Mouse (Mus musculus): ENCODE results near the gene Ggt1.
A peak's percentile ranks its signal among the peaks of the same experiment; 100 is the strongest.
"Not testable (repeated sequence)": the region's sequence is repeated elsewhere in the genome, so short reads cannot be mapped to it uniquely, and the experiment has no call there.

Gene Ggt1

GRCm38 (mm10) chr10:75548486-75548885, 12.9 kb upstream of the Ggt1 start:
- no peak for DNase-seq (ENCODE audit: extremely low read depth, low read depth, low spot score)

DNA sequence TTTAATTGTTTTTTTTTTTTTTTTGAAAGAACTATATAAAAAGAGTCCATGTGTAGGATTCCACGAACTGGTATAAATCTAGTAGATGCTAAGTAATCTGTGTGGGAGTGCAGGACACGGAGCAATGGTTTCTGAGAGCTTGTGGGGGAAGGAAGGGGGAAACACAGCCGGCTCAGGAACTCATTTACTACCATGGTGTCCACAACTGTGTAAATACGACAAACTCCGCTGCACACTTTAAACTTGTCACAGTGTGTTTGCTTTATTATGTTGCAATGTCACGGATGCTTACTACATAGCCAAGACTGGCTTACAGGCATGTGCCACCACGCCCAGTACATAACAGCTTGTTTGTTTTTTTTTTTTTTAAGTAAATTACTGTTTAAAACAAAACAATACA, 11.5 kb upstream of the Ggt1 start:
- DNase-seq (ENCODE audit: extremely low read depth, low read depth, low spot score) = no peak

- no peak for DNase-seq (ENCODE audit: extremely low read depth, low read depth, low spot score)
These were observed 10.2 kb upstream of the Ggt1 start for GRCm38 (mm10) chr10:75551175-75551574.

DNA sequence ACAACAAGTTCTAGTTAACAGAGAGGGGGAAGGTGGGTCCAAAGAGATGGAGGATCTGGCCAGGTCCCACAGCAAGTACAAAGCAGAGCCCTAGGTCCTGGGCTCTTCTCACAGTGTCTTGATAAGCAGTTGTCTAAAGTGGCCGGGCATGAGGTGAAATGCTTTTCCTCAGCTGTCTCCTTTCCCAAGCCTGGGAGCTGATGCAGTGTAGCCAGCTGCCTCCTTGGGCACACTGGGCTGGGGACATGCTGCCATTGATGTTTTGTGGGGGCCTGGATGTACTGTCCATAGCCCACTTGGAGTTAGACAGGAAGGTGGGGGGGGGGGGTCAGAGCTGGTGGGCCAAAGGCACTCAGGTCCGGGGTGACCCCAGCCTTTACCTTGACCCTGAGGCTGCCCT, 9.3 kb upstream of the Ggt1 start:
- no peak for DNase-seq (ENCODE audit: extremely low read depth, low read depth, low spot score)

DNA sequence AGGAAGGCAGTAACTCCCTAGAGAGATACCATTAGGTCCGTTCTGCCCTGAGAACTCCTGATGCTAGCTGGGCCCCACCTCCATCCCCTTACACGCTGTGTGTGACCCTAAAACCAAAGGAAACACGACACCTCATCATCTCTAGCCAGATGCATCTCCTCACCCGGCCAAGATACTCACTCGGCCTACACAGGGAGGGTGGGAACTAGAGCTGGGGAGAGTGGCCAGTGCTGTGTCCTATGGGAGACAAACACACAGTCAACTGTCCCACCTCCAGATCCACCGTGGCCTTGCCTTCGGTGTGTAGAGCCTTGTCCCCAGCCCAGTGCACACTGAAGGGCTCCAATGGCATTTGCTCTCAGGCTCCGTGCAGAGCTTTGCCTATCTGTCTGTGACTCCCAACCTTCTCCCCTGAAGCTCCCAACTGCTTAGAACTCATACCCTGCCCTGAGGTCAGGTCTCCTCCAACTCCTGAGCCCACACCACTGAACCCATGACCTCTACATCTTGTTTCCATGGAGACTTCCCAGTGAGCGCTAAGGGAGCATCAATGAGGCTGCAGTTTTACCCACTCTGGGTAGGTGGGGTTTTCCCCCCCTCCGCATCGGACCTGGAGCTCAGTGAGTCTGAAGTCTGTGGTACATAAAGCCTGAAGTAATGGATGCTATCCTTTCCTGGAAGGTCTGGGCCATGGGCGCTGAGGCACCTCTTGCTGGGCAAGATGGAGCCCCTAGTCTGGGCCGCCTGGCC, 8.5 kb upstream of the Ggt1 start:
- no peak for DNase-seq (ENCODE audit: extremely low read depth, low read depth, low spot score)

GRCm38 (mm10) chr10:75554090-75554489, 7.3 kb upstream of the Ggt1 start:
- no peak for DNase-seq (ENCODE audit: extremely low read depth, low read depth, low spot score)

GRCm38 (mm10) chr10:75555557-75555956, 5.8 kb upstream of the Ggt1 start:
- DNase-seq (ENCODE audit: extremely low read depth, low read depth, low spot score) = no peak

GRCm38 (mm10) chr10:75556026-75556425, 5.4 kb upstream of the Ggt1 start:
- DNase-seq (ENCODE audit: extremely low read depth, low read depth, low spot score) = no peak

- DNase-seq (ENCODE audit: extremely low read depth, low read depth, low spot score) = peak; percentile 51
These were observed 2.9 kb upstream of the Ggt1 start for GRCm38 (mm10) chr10:75558515-75558914.

DNA sequence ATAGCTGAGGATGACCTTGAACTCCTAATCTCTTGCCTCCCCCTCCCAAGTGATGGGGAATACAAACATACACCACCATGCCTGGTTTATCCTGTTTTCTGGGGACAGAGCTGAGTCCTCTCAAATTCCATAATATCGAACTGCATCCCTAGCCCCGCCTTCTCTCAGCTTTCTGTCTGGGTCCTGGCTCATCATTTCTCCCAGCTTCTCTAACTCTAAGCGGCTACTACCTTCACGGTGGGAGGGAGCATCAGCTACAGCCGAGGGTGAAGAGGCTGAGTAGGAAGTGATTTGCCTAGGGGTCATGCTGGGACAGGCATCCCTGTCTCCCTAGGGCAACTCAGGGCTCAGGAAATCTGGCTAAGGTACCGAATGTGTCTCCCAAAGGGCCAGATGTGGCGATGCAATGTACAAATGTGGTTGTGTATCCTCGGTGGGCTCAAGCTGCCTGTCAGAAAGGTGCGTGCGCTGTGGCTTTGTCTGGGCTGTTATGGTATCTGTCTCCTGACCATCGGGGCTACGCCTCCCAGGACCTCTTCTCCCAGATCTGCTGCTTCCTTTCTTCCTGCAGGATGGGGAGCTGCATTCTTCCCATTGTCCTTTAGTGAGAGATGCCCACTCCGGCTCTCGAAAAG, 2.2 kb upstream of the Ggt1 start:
- no peak for DNase-seq (ENCODE audit: extremely low read depth, low read depth, low spot score)

DNA sequence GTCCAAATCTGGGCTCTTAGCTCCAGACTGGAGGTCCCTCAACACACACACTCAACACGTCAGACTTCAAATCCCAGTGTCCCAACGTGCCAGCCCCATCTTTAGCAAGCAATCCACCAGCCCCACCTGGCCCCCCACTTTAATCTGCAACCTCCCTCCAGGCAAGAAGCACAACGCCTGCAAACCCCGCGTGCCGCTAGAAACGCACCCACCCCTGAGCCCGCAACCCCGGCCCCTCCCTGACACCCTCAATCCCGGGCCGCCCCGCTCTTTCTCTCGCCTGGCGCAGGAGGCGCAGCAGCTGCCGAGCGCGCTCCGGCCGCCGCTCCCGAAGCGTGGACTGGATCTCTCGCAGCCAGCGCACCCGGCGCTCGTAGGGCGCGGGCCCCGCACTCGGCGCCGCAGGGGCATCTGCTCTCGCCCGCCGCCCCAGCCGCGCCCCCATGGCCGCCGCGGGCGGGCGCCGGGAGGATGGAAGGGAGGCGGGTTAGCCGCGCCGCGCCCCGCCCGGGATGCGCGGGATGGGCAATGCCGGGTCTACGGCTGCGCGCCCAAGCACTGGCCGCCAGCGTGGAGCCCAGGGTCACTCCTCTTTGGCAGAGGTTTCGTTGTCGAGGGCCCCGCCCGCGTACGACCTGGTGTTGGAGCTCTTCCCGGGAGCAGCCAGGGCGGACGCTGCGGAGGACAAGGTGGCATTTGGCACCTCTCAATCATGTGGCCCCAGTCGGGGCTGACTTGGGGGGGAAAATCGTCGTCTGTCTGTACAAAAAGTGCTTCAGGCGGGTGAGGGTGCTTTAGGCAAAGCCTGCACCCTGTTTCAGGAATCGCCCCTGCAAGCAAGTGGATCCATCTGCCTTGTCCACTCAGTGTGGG, 1.5 kb upstream of the Ggt1 start, which contains the start of gene Lrrc75b:
Gene Lrrc75b (minus strand): TSS at position 655 of the 873 bp plus-strand sequence.
- DNase-seq (ENCODE audit: extremely low read depth, low read depth, low spot score) = no peak

DNA sequence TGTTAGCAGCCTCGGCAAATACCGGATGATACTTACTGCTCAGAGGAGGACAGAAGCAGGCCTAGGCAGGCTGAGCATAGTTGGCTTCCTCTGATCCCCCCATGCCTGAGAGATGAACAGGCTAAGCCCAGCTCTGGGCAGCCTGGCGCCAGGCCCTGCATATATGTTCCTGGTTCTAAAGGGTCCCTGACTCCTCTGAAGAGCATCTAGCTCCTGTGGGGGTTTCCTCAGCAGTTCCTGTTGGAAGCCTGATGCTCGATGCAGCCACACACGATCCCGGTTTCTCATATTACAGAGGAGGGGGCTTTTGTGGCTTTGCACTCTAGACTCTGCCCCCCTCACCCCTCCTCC, 880 bp upstream of the Ggt1 start:
- no peak for DNase-seq (ENCODE audit: extremely low read depth, low read depth, low spot score)

GRCm38 (mm10) chr10:75562596-75562995, 1.2 kb downstream of the Ggt1 start:
- DNase-seq (ENCODE audit: extremely low read depth, low read depth, low spot score) = no peak

DNA sequence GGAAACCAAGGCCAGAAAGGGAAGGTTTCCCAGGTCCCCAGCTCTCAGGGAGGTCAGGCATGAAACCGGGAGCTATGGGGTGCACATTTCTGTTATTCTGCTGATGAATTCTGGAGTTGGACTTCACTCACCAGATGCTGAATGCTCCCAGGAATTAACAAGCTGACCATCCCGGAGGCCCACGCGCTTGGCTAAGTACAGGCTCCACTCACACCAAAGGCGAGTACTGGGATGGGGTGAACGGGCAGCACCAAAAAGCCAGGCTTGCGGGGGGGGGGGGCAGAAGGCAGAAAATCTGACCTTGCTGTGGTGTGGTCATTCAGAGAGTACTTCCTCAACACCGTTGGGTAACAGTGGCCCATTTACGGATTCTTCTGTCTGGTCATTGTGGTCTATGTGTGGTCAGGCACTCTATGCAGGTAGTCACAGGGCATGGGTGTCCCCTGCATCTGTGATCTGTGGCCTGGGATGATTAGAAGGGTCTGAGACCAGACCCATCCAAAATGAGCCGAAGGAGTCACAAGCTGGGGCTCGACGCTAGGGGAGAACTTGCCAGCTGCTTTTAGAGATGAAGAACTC, 3.4 kb downstream of the Ggt1 start:
- DNase-seq (ENCODE audit: extremely low read depth, low read depth, low spot score) = no peak

- no peak for DNase-seq (ENCODE audit: extremely low read depth, low read depth, low spot score)
These were observed 4.0 kb downstream of the Ggt1 start for GRCm38 (mm10) chr10:75565436-75565835.

GRCm38 (mm10) chr10:75565906-75566305, 4.5 kb downstream of the Ggt1 start:
- no peak for DNase-seq (ENCODE audit: extremely low read depth, low read depth, low spot score)

DNA sequence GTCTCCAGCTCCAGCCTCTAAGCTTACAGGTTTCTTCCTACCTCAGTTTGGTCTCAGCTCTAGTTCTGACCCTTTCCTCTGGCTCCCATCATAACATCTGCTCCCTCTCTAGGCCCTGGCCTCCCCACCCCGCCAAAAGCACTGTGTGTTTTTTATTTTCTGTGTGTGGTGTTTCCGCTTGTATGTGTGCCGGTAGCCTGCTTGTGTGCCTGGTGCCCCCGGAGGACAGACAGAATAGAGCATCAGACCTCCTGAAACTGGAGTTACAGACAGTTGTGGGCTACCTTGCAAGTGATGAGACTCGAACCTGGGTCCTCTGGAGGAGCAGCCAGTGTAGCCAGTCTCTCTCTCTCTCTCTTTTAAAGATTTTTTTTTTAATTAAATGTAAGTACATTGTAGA, 4.9 kb downstream of the Ggt1 start:
- DNase-seq (ENCODE audit: extremely low read depth, low read depth, low spot score) = no peak

GRCm38 (mm10) chr10:75566765-75567164, 5.4 kb downstream of the Ggt1 start:
- DNase-seq (ENCODE audit: extremely low read depth, low read depth, low spot score) = not testable (repeated sequence)

GRCm38 (mm10) chr10:75568029-75568428, 6.6 kb downstream of the Ggt1 start:
- no peak for DNase-seq (ENCODE audit: extremely low read depth, low read depth, low spot score)

DNA sequence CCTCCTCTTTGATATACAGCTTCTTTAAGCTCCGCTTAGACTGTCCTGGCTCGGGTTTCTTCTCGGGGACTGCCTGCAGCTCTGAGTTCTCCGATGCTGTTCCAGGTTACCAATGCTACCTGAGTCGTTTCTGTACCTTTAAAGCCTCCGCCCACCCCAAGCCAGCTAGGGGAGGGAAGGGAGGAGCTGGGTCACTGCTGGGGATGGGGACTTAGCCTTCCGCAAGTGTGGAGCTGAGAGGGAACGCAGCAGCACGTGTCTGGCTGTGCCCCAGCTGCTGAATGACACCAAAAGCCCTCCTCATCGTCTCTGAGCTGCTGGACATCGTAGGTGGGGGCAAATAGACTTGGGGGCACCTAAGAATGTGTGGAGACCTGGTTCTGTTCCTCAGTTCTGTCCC, 7.0 kb downstream of the Ggt1 start:
- no peak for DNase-seq (ENCODE audit: extremely low read depth, low read depth, low spot score)

DNA sequence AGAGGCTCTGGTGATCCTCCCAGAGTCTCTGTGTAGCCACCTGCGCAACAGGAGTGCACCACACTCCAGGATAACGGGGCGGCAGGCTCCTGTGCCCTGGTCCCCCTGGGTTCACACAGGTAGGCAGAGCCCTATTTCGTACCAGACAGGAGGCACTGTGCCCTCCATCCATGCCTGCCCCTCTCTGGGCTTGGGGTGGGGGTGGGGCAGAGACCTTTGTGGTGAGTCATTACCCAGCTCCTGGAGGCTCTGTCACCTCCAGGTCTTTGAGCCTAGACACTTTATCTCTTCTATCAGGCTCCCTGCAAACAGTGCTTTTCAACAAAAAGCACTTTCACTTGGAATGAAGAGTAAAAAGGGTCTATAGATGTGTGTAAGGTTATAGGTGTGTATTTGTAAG, 7.4 kb downstream of the Ggt1 start:
- no peak for DNase-seq (ENCODE audit: extremely low read depth, low read depth, low spot score)
